Mouse (Mus musculus) thymus, postnatal 4 days (tissue): ENCODE measurements around the gene Plekhb2.
A peak's percentile ranks its signal among the peaks of the same experiment; 100 is the strongest.

Experiments used
- DNase-seq: peaks from one replicate; pipeline ENCODE4 v3.0.0; 2021

Plekhb2 gene

GRCm38 (mm10) chr1:34869231-34869630, 19.5 kb downstream of the Plekhb2 start:
- no peak for DNase-seq

GRCm38 (mm10) chr1:34871170-34871569, 21.4 kb downstream of the Plekhb2 start:
- DNase-seq, result no peak

DNA sequence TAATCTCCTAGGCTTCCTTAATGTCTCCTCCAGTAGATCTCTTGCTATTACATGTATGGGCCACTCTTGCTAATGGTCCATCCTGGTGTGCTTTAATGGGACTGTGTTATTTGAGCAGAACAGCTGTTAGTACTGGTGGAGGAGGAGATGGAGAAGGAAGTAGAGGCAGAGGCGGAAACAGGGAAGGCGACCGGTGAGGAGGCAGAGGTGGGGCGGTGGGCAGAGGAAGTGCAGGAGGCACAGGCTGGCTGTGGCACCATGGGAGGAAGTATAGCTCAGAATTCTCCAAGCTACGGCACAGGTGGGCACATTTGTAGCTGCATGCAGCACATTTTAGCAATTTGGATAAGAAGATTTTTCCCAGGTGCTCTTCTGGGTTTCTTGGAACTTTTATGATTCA, 23.8 kb downstream of the Plekhb2 start:
- no peak for DNase-seq

- no peak for DNase-seq
Measured at GRCm38 (mm10) chr1:34879611-34880010, 29.8 kb downstream of the Plekhb2 start.

DNA sequence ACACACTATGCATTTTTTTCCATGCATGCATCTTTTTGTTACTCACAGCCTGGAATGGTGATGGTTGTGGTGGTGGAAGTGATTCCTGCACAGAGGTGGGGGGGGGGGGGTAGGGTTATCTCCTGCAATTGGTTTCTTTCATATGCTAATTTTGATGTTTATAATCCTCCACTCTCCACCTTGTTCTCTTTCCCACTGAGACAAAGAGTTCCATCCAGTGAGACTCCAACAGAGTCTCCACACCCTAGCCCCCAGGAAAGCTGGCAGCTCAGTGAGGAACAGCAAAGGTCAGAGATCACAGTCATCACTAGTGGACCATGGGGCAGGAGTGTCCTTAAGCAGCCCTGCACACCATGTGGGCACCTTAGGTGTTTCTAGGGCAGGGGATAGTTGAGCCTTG, 34.0 kb downstream of the Plekhb2 start:
- no peak for DNase-seq

- peak; percentile 58 for DNase-seq
Measured at GRCm38 (mm10) chr1:34891559-34892289, 41.9 kb downstream of the Plekhb2 start.

- DNase-seq, result no peak
Measured at GRCm38 (mm10) chr1:34892466-34892865, 42.7 kb downstream of the Plekhb2 start.

- DNase-seq, result no peak
Measured at GRCm38 (mm10) chr1:34893331-34893730, 43.6 kb downstream of the Plekhb2 start.

DNA sequence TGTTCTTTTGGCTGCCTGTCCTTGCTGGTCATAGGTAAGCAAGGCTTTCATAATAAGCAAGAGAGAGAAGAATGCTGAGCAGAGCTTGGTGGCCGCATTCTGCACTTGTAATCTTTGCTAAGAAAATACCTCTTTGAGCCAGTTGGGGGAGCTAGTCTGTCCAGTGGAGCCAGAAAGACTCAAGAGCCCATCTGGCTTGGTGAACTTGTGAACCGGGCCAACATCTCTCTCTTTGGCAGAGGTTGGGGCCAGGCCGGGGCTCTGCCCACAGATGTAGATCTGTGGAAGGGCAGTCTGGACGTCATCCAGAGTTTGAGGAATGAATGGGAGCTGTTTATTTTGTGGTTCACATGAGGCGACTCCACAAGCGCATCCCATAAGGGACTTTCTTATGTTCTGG, 44.1 kb downstream of the Plekhb2 start:
- DNase-seq, result no peak

- no peak for DNase-seq
Measured at GRCm38 (mm10) chr1:34896102-34896501, 46.3 kb downstream of the Plekhb2 start.

GRCm38 (mm10) chr1:34896898-34897297, 47.1 kb downstream of the Plekhb2 start:
- DNase-seq, result peak; percentile 78

DNA sequence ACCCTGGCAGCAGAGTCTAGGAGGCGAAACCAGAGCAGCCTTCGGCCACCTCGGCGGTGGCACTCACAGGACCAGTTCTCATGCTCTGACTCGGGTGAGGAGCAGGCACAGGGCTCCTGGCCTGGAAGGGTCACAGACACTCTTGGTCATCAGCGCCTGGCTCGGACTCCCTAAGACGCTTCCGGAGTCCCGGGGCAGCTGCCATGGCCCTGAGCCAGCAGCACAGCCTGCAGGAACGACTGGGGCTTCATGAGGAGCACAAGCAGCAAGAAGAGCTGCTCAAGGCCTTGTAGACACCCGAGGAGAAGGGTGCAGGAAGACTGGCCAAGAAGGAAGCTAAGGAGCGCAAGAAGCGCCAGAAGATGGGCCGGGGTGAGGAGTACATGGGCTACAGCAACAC, 78.9 kb downstream of the Plekhb2 start:
- DNase-seq, result no peak
